Mouse (Mus musculus): ENCODE results near the gene Qprt. TPM values are rescaled to one million over a fixed set of nuclear protein-coding genes. Genes with fewer than 3 reads are reported as not detected.

Gene Qprt
- polyA plus RNA-seq, 1 experiment: 1.5 TPM

DNA sequence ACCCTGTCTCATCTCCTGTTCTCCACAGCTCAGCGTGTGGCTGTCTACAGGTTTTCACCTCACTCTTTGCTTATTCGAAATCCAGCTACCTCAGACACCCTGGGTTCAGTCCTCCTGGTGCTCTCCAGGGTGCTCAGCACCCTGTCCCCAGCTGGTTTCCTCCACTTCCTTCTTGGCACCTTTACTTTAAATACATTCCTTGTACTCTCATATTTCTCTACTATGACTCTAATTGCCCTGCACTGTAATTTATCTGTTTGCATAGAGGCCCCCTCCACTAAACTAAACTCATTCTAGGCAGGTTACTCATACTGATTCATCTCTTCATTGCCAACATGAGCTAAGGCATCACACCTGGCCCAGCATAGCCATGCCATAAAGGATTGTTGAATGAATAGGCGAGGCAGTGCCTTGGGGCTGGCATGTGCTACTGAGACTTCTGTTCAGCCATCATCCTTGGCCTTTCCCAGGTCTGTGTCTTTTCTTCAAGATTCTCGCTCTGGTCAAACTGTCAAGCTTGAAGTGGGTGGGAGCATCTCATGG is 51.1 kb downstream of the Qprt start:
- Histone ChIP-seq H3K4me3 (ENCODE audit: insufficient read depth, low read depth, low read length) (no peak overlapping the region), H3K27ac (replicated peaks; ENCODE audit: low read depth, low read length) (no peak overlapping the region), H3K4me1 (ENCODE audit: control insufficient read depth, insufficient read depth, insufficient read length, low read length) (no peaks in the 10 kb centered on the region)

DNA sequence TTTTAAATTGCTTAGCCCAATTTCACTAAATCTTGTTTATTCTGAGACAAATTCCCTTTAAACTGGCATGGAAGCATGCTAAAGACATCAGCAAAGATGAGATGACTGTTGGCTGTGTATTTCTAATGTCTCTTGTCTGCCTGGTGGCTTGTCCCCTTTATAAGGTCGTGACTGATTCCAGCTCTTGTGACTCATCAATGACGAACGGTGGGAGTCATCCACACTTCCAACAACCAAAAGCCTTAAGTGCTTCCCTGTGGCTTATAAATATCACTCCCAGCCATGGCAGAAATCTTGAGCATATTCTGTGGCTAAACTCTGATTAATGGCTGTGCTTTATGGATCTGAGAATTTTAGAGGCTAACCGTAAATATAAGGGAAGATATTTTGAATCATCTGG is 55.7 kb downstream of the Qprt start:
- H3K4me3 ChIP-seq (ENCODE audit: insufficient read depth, low read depth, low read length): no peak overlapping the region
- H3K27ac ChIP-seq (replicated peaks; ENCODE audit: low read depth, low read length): no peak overlapping the region
- no peaks in the 10 kb centered on the region for H3K4me1 ChIP-seq (ENCODE audit: control insufficient read depth, insufficient read depth, insufficient read length, low read length)

DNA sequence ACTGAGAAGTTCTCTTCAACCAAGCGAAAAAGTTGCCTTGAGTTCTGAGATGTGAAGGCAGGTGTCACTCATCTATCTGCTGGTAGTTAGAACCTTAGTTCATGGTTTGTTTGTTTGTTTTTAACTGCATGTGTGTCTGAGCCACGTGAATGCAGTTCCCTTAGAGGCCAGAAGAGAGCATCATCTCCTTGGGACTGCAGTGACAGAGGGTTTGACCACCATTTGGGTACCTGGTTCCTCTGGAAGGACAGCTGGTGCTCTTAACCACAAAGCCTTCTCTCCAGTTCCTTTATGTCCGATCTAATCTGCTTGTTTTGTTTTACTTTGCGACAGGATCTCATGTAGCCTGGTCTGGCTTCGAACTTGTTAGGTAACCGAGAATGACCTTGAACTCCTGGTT is 56.5 kb downstream of the Qprt start:
- Histone ChIP-seq H3K4me1 (ENCODE audit: control insufficient read depth, insufficient read depth, insufficient read length, low read length) (no peaks in the 10 kb centered on the region), H3K27ac (replicated peaks; ENCODE audit: low read depth, low read length) (no peak overlapping the region), H3K4me3 (ENCODE audit: insufficient read depth, low read depth, low read length) (no peak overlapping the region)

Other genes starting within 250 kb of the Qprt start
- 17.6 and 22.7 TPM in 2 replicates for gene Taok2, start 237.5 kb downstream of the Qprt start, polyA plus RNA-seq (2012; ENCODE audit: insufficient read depth, insufficient read length, missing spikeins)
- 41.9 and 45.2 TPM in 2 replicates for gene Tmem219, start 199.3 kb downstream of the Qprt start, polyA plus RNA-seq (2012; ENCODE audit: insufficient read depth, insufficient read length, missing spikeins)
- gene Kctd13, start 193.3 kb downstream of the Qprt start, polyA plus RNA-seq (2012; ENCODE audit: insufficient read depth, insufficient read length, missing spikeins): 8.8 and 10.9 TPM in 2 replicates
- gene Asphd1, start 172.6 kb downstream of the Qprt start, polyA plus RNA-seq (2012; ENCODE audit: insufficient read depth, insufficient read length, missing spikeins): not detected in 2 replicates
- gene Sez6l2, start 171.7 kb downstream of the Qprt start, polyA plus RNA-seq (2012; ENCODE audit: insufficient read depth, insufficient read length, missing spikeins): 0.71 and 0.75 TPM in 2 replicates
- gene Cdipt, start 146.3 kb downstream of the Qprt start, polyA plus RNA-seq (2012; ENCODE audit: insufficient read depth, insufficient read length, missing spikeins): 33.4 and 41.3 TPM in 2 replicates
- gene Cdiptos, start 146.1 kb downstream of the Qprt start, polyA plus RNA-seq (2012; ENCODE audit: insufficient read depth, insufficient read length, missing spikeins): 2.0 and 2.3 TPM in 2 replicates
- gene Mvp, start 107.6 kb downstream of the Qprt start, polyA plus RNA-seq (2012; ENCODE audit: insufficient read depth, insufficient read length, missing spikeins): 27.9 and 52.7 TPM in 2 replicates
- gene Pagr1b, start 105.7 kb downstream of the Qprt start, polyA plus RNA-seq (2012; ENCODE audit: insufficient read depth, insufficient read length, missing spikeins): 14.1 TPM in 1 of 2 replicates, not detected in the other
- 5.9 and 26.0 TPM in 2 replicates for gene Pagr1a, start 104.9 kb downstream of the Qprt start, polyA plus RNA-seq (2012; ENCODE audit: insufficient read depth, insufficient read length, missing spikeins)
- gene Gm42742, start 101.1 kb downstream of the Qprt start, polyA plus RNA-seq (2012; ENCODE audit: insufficient read depth, insufficient read length, missing spikeins): 12.4 TPM in 1 of 2 replicates, not detected in the other
- 0.55 and 0.58 TPM in 2 replicates for gene Prrt2, start 101.0 kb downstream of the Qprt start, polyA plus RNA-seq (2012; ENCODE audit: insufficient read depth, insufficient read length, missing spikeins)
- 23.3 and 33.6 TPM in 2 replicates for gene Maz, start 95.2 kb downstream of the Qprt start, polyA plus RNA-seq (2012; ENCODE audit: insufficient read depth, insufficient read length, missing spikeins)
- gene Kif22, start 79.8 kb downstream of the Qprt start, polyA plus RNA-seq (2012; ENCODE audit: insufficient read depth, insufficient read length, missing spikeins): not detected in 2 replicates
- gene Zg16, start 34.9 kb downstream of the Qprt start, polyA plus RNA-seq (2012; ENCODE audit: insufficient read depth, insufficient read length, missing spikeins): not detected in 2 replicates
- gene AI467606, start 30.9 kb downstream of the Qprt start, polyA plus RNA-seq (2012; ENCODE audit: insufficient read depth, insufficient read length, missing spikeins): 0.96 and 1.8 TPM in 2 replicates
- 0.44 TPM in 1 of 2 replicates, not detected in the other for gene Spn, start 15.6 kb upstream of the Qprt start, polyA plus RNA-seq (2012; ENCODE audit: insufficient read depth, insufficient read length, missing spikeins)
- 15.3 and 17.4 TPM in 2 replicates for gene Cd2bp2, start 73.8 kb upstream of the Qprt start, polyA plus RNA-seq (2012; ENCODE audit: insufficient read depth, insufficient read length, missing spikeins)
- 9.8 and 12.8 TPM in 2 replicates for gene Tbc1d10b, start 86.2 kb upstream of the Qprt start, polyA plus RNA-seq (2012; ENCODE audit: insufficient read depth, insufficient read length, missing spikeins)
- 335 and 418 TPM in 2 replicates for gene Mylpf, start 86.7 kb upstream of the Qprt start, polyA plus RNA-seq (2012; ENCODE audit: insufficient read depth, insufficient read length, missing spikeins)
- 3.3 and 3.4 TPM in 2 replicates for gene Zfp553, start 110.8 kb upstream of the Qprt start, polyA plus RNA-seq (2012; ENCODE audit: insufficient read depth, insufficient read length, missing spikeins)
- gene Sept1, start 110.9 kb upstream of the Qprt start, polyA plus RNA-seq (2012; ENCODE audit: insufficient read depth, insufficient read length, missing spikeins): 10.9 and 19.3 TPM in 2 replicates
- 7.1 and 14.4 TPM in 2 replicates for gene Zfp771, start 122.0 kb upstream of the Qprt start, polyA plus RNA-seq (2012; ENCODE audit: insufficient read depth, insufficient read length, missing spikeins)
- 38.1 and 41.3 TPM in 2 replicates for gene Dctpp1, start 138.5 kb upstream of the Qprt start, polyA plus RNA-seq (2012; ENCODE audit: insufficient read depth, insufficient read length, missing spikeins)
- gene Sephs2, start 151.8 kb upstream of the Qprt start, polyA plus RNA-seq (2012; ENCODE audit: insufficient read depth, insufficient read length, missing spikeins): 125 and 144 TPM in 2 replicates
- gene Itgal, start 174.0 kb upstream of the Qprt start, polyA plus RNA-seq (2012; ENCODE audit: insufficient read depth, insufficient read length, missing spikeins): 1.1 and 2.3 TPM in 2 replicates
- gene Zfp768, start 223.4 kb upstream of the Qprt start, polyA plus RNA-seq (2012; ENCODE audit: insufficient read depth, insufficient read length, missing spikeins): 26.6 and 27.5 TPM in 2 replicates

Data from brown adipose tissue, adult 24 weeks (tissue).